Mouse (Mus musculus): Measurements from ENCODE around the gene Plxna4.
A peak's percentile ranks its signal among the peaks of the same experiment; 100 is the strongest.

Gene Plxna4

DNA sequence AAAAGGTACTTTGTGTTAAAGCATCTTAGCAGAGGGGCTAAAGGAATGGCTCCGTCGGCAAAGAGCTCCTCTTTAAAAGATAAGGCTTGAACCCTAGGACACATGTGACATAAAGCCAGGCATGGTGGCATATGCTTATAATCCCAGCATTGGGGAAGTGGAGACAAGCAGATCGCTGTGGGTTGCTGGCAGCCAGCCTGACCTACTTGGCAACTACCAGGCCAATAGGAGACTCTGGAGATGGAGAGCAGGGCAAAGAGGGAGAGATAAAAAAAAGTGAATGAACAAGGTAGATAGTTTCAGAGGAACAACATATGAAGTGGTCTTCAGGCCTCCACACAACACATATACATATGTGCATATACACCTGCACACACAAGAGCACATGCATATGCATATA lies 189.7 kb downstream of the Plxna4 start:
- DNase-seq = no peak

- DNase-seq = peak; percentile 94
Observed at GRCm38 (mm10) chr6:32397133-32397730, 190.8 kb downstream of the Plxna4 start.

DNA sequence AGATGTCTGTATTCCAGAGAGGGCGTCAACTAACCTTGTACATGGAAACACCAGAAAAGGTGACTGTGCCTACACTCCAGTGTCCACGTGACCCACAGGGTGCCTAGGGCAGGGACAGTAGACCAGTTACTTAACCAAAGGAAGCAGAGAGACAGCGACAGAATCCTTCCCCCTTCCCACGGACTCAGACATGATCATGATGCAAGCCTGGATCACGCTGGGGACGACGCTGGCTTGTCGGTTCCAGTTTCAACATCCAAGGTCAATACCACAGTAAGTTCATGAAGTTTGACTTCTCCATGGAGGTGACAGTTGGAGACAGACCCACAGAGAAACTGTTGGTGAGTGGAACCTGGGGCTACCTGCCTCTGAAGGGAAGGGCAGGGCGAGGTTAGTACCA lies 192.6 kb downstream of the Plxna4 start:
- DNase-seq = no peak

DNA sequence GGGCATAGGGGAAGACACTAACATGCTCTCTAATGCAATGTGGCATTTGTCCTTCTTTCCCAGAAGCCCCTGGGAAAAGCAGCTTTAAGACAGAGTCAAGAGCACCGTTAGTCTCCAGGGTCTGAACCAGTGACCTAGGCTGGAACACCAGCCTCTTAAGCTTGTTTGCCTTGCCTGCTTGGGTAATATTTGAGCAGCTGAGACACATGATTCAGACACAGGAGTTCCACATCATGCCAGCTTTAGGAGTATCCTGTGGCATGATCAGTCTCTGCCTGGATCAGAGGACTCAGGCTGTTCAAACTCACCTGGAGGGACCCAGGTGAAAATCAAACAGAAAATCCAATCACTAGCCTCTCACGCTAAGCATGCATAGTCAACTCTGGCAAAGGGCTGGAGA lies 195.7 kb downstream of the Plxna4 start:
- DNase-seq = no peak

DNA sequence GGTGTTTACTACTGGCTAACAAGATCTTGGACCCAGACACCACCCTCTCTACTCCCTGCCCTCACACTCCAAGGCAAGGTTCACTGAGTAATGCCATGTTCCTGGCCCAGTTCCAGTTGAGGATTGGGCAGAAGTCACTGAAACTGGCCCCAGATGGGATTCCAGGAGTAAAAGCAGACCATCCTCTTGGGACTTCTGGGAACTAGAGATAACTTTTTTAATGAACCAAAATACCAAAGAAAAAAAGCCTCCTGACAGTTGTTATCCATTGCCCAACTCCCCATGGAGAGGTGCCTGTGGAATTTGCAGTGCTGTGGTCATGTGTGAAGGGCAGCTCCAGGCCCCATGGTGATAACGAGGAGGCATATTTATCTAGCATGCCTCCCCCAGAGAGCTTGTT lies 199.7 kb downstream of the Plxna4 start:
- no peak for DNase-seq

DNA sequence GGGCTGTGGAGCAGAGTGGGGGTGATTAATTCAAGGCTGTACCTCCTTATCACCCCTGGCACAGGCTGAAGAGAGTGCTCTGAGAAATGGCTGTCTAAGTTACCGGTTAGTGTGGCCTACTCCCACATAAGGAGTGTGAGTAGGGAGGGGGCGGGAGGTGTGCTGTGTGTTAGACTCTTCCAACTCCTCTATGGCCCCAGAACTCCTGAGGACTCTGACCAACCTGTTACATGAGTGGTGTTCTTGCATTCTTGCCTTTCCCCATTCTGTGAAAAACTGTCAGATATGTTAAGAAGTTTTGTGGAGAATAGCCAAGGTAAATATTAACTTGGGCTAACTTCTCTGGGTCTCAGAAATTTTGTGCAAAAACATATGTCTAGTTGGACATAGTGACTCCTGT lies 201.1 kb downstream of the Plxna4 start:
- peak; percentile 18 for DNase-seq

GRCm38 (mm10) chr6:32384937-32385336 lies 203.1 kb downstream of the Plxna4 start:
- DNase-seq = no peak

GRCm38 (mm10) chr6:32384423-32384822 lies 203.6 kb downstream of the Plxna4 start:
- no peak for DNase-seq

DNA sequence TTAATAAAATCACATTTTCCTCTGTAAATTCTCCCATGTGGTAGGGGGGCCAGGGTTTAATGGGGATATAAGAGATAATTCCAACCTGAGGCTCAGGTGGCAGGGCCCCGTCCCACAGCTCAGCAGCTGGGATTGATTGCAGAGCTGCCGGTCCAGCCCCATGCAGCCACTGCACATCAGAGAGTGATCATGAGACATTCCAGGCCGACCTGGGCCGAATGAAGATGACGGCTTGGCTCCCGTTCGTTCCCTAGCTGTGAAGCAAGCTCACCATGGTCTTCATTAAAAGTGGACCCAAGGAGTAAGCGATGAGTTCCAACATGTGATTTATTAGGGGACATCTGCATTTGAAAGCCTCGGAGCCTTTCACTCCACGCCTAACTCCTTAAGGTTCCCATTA lies 206.5 kb downstream of the Plxna4 start:
- DNase-seq = no peak

DNA sequence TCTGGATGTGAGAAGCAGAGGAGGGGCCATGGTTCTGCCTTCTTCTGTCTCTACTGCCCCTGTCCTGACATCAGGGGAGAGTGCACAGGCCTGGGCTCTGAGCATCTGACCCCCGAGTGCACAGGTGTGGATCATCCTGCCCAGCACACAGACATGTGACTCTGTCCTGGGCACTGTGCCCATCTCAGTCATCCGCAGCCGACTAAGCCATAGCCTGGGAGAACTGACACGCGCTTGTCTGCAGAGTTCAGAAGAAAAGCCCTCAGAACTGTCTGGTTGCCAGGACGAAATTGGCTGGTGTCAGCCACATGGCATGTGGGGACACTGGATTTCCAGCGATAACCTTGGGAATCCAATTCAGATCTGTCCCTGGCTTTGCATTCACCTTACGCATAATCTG lies 210.8 kb downstream of the Plxna4 start:
- DNase-seq = peak; percentile 47

GRCm38 (mm10) chr6:32373931-32374361 lies 214.0 kb downstream of the Plxna4 start:
- DNase-seq = no peak

- DNase-seq = no peak
Observed at GRCm38 (mm10) chr6:32369092-32369491, 218.9 kb downstream of the Plxna4 start.

GRCm38 (mm10) chr6:32368408-32368807 lies 219.6 kb downstream of the Plxna4 start:
- no peak for DNase-seq

DNA sequence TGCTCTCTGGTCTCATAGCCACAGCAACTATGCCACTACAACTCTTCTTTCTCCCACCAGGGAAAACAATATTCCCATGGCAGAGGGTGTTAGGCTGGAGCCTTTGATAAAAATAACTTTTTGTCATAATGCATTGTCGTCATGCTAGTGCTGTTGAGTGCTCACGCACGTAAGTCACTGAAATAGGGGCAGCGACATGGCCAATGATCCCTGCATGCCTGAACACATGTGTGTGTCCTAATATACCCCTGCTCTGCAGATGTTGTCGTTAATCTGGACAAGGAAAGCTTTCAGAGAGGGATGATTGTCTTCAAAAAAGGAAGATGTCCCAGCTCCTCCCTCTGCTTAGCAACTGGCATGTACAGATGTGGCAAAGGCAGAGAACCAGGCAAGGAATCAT lies 223.1 kb downstream of the Plxna4 start:
- no peak for DNase-seq

DNA sequence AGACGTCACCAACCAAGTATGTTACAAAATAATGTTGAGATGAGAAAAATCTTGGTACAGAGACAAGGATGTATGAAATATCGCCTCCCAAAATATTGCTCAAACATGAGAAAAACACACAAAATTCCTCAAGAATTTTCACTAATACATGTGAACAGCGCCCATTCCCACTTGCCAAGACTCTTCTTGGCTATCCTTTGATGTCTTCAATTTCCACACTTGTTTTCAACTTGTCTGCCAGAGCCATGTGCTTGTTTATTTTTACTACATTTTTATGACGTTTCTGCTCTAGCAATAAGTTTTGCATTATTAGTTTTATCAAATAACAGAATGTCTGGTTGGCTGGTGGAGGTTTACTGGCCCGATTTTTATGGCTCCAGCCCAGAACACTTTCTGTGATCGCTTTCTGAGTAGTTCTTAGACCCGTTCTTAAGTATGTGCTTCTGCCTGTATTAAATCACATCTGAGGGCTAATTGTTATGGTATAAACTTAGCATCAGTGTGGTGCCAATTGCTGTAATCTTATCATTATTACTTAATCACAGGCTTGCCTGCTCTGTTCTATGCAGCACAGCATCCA lies 224.4 kb downstream of the Plxna4 start:
- peak; percentile 25 for DNase-seq

GRCm38 (mm10) chr6:32362421-32362820 lies 225.6 kb downstream of the Plxna4 start:
- DNase-seq = no peak

DNA sequence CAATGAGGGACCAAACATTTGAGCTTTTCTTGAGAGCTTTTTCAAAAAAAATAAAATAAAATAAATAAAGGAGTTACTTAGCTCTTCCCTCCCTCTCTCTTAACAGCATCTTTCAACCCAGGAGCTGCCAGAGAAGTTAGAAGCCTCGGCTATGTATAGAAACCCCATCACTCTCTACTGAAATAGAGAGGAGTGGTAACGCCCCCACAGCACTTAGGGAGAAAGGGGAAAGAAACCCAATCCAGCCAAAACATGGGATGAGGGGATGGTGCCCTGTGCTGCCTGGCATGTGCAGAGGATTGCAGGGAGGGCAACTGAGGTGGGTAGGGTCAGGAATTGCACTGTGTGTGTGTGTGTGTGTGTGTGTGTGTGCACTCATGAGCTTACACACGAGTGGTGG lies 228.3 kb downstream of the Plxna4 start:
- no peak for DNase-seq

GRCm38 (mm10) chr6:32357497-32357896 lies 230.5 kb downstream of the Plxna4 start:
- no peak for DNase-seq

- DNase-seq = peak; percentile 56
Observed at GRCm38 (mm10) chr6:32355559-32355958, 232.4 kb downstream of the Plxna4 start.

DNA sequence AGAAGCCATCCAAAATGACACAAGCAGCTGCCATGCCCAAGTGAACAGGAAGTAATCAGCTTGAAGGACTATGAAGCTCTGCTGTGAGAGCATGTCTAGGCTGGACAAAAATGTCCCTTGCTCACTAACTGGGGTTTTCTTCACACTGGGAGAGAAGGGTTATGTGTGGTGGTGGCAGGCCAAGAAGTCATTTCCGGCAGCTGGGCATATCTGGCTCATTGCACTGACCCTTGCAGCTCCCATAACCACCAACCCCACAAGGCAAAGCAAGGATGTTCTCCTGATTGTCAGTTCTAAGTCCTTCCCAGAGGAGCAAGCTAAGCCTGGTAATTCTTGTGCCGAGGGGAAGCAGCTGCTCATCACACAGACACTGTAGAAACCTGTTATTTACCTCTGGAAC lies 239.0 kb downstream of the Plxna4 start:
- DNase-seq = peak; percentile 52

GRCm38 (mm10) chr6:32348126-32348525 lies 239.9 kb downstream of the Plxna4 start:
- peak; percentile 56 for DNase-seq

GRCm38 (mm10) chr6:32346015-32346414 lies 242.0 kb downstream of the Plxna4 start:
- no peak for DNase-seq

GRCm38 (mm10) chr6:32342727-32343126 lies 245.3 kb downstream of the Plxna4 start:
- no peak for DNase-seq

DNA sequence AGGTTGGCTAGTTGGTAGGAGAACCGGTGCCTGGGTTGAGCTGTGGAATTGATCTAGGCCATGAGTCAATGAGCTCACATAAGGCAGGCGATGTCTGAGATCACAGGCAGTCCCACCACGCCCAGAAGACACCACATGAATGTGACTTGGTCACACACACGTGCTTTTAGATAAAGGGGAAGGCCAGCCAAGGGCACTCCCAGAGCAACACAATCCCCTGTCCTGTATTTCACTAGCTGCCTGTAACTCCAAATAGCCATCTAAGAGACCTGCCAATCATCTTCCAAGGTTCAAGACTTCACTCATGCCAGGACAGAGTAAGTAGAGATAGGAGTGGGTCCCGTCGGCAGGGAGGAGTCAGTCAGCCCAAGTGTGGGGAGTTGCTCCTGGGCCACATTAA lies 245.7 kb downstream of the Plxna4 start:
- no peak for DNase-seq

DNA sequence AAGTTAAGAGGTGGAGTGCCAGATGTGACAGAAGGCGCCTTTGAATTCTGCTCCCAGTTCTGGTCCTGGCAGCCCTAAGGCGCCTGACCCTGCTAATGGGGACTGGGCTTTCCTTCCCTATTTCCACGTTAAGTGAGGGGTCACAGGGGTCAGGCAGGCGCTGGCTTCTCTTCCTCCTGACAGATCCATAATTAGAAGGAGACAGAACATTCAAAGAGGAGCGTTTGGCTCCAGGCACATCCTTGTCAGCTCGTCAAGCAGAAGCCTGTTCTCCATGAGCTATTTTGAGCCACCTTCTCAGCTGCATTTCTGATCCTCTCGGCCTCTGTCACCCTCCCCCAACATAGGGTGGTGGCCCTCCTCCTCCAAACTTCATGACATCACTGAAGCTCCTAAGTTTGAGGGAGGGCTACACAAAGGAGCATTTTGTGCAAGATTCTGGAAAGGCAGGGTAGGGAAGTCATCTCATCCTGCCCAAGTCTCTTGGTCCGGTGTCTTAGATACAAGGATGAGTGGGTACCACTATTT lies 249.5 kb downstream of the Plxna4 start:
- DNase-seq = peak; percentile 40

Data from lung, postnatal 10 days (tissue).